Mouse (Mus musculus) cerebellum, adult (tissue): ENCODE measurements around the gene Brap.
A peak's percentile ranks its signal among the peaks of the same experiment; 100 is the strongest.
"Not testable (repeated sequence)": the region's sequence is repeated elsewhere in the genome, so short reads cannot be mapped to it uniquely, and the experiment has no call there.

Source experiments
- ATAC-seq: cut with Nextera tagmentation; 2 replicates; pipeline ENCODE4 v1.9.2; 2017; ENCODE audit warnings: mild to moderate bottlenecking, moderate library complexity, mixed read lengths; ENCODE audit not compliant: insufficient number of reproducible peaks, low FRiP score, low TSS enrichment

Gene Brap

DNA sequence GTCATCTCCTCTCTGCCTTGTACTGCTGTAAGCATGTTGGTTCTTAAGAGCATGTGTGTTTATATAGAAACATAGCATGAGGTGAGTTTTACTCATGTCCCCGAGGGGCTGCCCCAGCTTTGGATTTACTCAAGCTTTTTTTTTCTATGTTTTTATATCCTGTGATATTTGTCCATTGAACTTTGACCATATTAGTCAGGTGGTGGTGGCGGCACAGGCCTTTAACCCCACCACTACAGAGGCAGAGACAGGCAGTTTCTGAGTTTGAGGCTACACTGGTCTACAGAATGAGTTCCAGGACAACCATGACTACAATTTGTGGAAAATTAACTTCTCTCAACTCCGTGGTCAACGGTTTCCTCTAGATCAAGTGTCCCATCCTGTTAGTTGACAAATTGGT lies 6.7 kb downstream of the Brap start:
- no peak for ATAC-seq

DNA sequence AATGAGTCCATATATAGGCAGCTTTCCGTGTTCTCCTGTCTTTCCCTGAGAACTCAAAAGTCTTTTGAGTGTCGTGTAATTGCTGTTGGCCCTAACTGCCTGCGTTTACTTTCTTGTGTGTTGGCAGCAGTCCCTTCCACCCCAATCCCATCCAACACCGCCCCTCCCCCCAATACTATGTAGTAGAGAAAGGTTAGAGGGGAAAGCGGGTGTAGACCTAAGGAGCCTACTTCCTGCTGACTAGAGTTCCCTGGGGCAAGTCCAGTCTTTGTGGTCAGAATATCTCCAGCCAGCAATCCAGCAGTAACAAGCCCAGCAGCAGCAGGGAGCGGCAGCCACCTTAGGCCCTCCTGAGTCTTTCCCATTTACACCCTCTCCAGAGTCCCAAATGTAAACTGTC lies 8.0 kb downstream of the Brap start:
- ATAC-seq = no peak

DNA sequence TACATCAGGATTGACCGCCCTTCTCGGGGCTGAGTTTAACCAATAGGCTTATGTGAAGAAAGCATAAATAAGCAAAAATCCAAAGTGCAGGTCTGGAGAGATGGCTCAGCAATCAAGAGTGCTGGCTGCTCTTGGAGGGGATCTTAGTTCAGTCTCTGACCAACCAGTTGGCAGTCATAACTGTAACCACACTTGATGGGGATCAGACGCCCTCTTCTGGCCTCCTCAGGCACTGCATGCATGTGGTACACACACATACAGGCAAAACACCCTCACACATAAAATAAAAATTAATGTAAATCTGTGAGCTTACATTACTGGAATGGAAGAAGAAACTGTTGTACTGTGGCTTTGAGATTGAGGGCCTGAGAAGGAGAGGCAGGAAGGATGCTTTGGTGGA lies 10.0 kb downstream of the Brap start:
- ATAC-seq = no peak

DNA sequence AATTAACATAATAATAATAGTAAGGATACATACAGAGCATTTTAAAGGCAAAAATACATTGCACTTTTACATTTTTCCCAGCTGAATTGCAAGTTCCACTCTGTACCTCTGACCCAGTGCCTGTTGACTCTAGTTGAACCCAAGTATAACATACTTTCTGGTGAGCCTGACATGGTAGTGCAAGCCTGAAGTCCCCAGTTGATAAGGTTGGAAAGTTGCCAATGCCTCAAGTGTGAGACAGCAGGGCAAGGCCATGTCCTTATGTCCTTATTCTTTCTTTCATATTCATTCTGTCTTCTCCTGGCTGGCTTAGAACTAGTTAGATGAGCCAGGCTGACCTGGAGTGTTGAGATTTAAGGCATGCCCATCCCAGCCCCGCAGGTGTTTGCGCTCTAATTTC lies 21.9 kb downstream of the Brap start:
- ATAC-seq = no peak

DNA sequence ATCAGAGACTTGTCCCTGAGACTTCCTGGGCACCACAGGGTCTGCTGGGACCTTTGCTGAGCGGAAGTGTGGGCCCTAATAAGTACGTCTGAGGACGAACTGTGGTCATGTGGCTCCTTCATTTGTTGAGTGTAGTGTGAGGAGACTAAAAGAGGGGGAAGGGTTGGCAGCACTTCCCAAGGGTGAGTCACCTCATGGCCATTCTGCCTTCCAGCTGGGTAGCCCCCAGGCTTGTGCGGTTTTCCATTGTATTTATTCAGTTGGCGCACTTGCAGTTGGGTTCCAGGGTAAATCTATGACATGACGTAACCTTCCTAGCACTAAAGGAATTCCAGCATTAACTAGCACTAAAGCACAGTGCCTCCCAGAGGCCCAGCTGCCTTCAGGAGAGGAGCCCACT lies 25.1 kb downstream of the Brap start:
- ATAC-seq = no peak

DNA sequence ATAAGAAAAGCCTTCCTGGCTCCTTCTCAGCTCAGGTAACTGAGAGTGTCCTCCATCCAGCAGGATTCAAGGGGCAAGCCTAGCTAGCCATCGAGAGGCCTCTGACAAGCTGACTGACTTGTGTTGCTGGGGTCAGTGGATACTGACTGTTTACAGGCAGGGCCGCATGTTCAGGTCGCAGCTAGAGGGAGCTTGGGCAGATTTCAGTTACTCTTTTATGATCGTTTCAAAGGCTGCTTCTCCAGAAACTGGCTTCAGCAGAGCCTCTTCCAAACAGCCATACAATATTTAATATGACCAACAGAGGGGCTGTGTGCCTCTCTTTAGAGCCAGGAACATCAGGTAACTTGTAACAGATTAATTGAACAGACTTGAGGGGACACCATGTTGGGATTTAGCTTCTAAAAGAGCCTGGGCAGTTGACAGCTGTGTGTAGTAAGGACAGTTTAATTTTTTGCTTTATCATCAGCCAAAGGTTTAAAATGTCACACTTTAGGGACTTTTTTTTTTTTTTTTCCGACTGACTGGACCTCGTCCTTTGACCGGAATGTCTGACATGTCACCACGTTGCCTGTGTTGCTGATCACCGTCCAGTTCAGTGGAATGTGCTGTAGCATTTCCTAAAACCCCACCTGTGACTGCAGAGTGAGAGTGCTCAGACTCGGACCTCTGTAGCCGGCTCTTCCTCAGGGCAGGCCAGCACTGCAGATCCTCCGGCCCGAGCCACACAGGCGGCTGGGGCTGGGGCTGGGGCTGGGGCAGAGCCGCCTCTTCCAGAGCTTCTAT lies 25.9 kb downstream of the Brap start:
- no peak for ATAC-seq

DNA sequence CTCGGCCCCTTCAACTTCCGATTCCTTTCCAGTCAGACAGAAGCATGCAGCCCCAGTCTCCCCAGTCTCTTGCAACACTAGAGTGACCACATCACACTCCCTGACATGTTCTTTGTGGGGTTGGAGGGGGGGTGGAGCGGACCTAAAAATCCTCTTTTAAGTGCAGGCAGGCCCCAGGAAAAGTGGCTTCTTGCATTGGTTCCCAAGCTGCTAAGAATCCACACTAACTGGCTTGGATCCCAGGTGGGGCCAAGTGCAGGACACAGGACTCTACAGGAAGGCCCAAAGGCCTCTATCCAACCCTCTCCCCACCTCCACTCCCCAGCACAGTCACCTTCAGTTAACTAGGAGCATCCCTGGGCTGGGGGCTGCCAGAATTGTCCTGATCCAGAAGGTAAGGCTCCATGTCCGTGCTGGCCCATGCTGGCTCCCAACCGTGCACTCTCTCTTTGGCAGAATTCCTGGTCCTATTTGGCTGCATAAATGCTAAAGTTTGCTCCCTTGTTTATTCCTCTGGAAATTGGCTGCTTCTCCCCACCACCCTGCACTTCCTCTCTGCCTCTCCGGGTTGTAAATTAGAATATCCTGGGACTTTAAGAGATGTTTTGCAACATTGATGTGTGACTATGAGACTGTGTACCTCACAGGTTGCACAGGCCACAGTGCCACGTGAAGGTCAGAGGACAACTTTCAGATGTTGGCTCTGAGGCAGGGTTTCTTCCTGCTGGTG lies 30.3 kb downstream of the Brap start:
- no peak for ATAC-seq

DNA sequence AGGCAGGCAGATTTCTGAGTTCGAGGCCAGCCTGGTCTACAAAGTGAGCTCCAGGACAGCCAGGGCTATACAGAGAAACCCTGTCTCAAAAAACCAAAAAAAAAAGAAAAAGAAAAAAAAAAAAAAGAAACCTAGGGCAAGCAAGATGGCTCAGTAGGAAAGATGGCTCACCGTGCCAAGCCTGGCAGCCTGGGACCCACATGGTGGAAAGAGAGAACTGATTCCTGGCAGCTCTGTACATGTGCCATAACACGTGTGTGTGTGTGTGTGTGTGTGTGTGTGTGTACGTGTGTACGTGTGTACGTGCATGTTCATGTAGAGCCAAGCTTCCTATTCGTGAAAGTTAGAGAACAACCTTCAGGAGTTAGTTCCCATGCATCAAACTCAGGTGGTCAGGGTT lies 31.1 kb downstream of the Brap start:
- not testable (repeated sequence) for ATAC-seq

DNA sequence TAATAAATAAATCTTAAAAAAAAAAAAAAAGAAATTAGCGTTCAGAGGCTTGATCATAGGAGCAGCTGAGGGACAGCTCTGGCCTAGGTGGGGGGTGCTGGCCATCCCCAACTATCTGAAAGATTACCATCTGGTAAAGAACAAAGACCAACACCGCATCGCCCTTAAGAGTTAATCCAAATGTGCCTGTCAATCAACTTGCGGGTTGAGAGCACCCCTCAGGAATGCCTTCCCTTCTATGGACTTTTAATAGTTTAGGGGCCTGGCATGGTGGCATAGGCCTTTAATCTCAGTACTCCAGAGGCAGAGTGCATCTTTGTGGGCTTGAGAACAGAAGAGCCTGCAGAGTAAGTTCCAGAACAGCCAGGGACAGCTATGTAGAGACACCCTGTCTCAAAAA lies 32.5 kb downstream of the Brap start:
- no peak for ATAC-seq

DNA sequence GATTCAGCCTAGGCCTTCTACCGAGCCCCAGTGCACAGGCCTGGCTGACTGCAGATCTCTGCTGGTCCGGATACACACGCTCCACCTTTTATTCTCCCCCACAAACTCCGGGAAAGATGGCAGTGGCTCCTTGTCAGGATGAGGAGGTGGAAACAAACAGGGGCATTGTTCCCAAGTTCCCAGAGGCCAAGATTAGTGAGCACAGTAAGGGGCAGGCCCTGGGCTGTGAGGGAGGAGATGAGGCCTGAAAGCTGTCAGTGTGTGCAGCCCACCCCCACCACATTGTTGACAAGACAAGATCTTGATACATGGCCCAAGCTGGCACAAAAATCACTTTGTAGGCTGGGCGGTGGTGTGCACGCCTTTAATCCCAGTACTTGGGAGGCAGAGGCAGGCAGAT lies 36.4 kb downstream of the Brap start:
- ATAC-seq = no peak

DNA sequence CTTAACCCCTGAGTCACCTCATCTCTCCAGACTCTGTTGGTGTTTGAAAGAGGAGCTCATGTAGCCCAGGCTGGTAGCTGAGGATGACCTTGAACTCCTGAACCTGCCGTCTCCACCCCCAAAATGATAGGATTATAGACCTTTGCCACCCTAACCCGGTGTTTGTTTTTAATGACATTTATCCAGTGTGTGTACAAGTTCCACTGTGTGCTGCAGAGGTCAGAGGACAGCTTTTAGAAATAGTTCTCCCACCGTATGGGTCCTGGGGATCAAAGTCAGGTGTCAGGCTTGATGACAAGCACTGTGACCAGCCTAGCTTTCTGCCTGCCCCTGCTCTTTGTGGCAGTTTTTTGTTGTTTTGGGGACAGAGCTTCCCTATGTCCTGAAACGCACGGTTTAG lies 39.5 kb downstream of the Brap start:
- no peak for ATAC-seq

DNA sequence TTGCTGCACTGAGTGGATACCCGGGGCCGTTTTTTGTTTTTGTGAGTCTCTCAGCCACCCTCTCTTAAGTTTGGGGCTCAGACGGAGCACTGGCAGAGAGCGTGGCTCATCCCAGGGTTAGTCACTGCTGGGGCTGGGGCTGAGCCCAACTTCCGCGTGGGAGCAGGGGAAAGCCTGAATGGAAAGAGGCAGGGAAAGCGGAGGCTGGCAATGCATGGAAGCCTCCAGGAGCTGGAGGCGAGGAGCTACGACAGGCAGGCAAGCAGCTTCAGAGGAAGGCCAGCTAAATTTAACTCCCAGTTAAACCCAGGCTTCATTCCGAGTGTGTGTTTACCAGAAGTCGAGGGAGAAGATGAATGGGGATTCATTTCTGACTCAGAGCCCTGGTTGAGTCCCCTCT lies 40.1 kb downstream of the Brap start:
- no peak for ATAC-seq

DNA sequence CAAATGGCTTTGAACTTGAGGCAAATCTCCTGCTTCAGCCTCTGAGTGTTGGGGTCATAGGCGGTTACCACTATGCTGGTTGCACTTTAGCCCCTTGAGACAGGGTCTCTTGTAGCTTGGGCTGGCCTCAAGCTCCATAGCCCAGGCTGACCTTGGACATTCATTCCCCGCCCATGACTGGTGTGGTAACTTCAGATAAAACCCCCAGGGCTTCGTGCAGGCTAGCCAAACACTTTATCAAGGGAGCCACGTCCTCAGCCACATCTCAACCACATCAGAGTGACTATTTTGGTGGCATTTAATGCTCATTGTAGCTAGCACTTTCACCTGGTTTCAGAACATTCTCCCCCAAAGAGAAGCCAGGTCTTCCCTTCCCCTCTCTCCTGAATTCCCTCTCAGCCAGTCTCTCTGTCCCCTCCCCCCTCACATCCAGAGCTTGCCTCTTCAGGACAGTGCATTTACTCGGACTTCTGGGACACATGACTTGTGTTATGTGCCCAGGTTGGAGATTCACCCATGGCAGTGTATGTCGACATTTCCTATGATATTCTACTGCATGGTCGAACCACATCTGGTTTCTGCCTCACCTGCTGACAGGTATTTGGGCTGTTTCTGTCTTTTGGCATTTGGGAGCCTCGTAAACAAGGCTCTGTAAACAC lies 40.9 kb downstream of the Brap start:
- no peak for ATAC-seq

DNA sequence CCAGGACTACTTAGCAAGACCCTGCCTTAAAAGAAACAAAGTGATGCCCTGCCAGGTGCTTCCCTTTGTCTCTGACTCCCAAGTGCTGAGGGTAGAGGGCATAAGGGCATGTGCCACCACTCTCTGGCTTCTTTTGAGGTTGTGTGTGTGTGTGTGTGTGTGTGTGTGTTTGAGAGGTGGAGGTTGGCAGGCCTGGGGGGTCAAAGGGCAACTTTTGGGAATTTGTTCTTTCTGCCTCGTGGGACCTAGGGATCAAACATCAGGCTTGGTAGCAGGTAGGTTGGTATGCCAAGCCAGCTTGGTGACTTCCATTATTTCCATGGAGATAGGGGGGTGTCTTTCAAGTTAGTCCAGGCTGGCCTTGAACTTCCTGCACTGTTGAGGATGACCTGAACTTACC lies 43.0 kb downstream of the Brap start:
- no peak for ATAC-seq

DNA sequence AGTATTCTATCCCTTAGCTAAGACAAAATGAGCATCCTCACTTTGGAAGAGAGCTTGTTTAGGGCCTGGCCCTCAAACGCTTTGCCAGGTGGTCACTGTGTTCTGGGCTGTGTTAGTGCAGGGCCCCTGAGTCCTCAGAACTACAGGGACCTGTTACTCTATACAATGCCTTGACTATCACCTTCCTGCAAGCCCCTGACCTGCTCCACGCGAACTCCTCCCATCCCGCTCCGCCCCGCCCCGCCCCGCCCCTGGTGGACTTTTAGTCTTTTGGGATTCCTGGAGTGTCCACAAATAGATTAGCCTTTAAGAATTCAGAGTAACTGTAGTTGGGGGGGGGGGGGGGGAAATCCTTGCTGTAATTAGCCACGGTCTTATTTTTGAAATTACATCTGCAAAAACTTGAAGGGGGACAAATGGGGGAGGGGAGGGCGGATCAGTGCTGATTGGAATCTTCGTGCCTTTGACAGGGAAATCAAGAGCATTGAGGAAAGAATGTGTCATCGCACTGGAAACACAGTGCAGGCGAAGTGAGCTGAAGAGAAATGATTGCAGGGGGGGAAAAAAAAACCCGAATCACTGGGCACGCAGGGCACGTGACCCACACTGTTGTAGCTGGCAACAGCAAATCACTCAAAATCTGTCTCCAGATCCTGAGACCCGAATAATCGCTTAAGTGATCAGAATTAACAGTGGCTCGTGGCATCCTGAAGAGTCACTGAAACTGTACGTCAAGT lies 44.3 kb downstream of the Brap start:
- ATAC-seq = no peak

DNA sequence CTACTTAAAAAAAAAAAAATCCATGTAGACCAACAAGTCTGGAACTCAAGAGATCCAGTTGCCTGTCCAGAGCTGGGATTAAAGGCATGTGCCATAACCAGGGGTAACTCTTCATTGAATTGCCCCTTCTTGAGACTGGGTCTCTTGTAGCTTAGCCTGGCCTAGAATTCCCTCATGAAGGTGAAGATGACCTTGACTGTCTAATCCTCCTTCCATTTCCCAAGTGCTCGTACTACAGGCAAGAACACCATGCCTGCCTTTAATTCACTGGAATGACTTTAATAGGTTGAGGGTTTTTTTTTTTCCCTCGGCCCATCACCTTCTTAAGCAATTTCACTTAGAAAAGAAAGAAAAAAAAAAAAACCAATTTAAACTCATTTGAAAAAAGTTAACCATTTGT lies 50.0 kb downstream of the Brap start:
- no peak for ATAC-seq

DNA sequence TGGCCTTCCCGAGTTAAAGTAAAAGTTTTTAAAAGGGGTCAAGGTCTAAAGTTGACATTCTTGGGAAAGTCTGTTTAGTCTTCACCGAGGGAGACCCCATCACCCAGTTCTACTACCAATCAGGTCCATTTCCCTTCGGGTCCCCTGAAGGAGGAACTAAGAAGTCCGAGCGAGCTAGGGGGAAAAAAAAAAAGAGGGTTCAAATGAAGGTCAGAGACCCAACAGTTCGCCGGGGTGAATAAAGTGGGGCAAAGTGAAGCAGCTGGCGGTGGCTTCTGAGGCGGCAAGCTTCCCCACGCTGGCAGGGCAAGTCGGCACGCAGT lies 50.4 kb downstream of the Brap start:
- no peak for ATAC-seq

DNA sequence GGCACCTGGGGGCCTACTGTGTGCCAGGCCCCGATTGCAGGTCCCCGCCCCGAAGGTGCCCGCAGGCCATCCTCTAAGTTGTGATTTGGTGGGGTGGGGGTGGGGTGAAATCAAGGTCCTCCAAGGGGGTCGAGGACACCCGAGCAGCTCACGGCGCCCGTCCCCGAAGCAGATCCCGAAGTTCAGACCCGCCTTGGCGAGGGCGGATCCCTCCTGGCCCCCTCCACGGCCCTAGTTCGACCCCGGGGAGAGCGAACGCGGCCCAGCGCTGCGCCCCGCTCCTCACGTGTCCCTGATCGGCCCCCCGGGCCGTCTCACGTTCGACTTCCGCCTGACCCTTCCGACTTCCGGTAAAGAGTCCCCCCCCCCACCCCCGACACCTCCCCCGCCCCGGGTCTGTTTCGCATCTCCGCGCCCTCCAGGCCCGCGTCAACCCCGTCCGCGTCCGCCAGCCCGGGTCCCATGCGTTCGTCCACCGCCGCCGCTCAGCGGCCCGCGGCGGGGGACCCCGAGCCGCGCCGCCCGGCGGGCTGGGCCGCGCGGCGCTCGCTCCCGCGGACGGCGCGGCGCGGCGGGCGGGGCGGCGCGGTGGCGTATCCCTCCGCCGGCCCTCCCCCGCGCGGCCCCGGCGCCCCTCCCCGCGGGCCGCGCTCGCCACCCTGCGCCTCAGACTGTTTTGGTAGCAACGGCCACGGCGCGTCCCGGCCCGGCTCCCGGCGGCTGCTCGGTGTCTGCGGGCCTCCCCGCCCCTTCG lies 51.0 kb downstream of the Brap start, which contains the start of gene Atxn2:
Atxn2 (plus strand) TSS at position 164 of the 754 bp plus-strand sequence.
- ATAC-seq = peak; percentile 71; the same call in 1 of the 2 replicates

DNA sequence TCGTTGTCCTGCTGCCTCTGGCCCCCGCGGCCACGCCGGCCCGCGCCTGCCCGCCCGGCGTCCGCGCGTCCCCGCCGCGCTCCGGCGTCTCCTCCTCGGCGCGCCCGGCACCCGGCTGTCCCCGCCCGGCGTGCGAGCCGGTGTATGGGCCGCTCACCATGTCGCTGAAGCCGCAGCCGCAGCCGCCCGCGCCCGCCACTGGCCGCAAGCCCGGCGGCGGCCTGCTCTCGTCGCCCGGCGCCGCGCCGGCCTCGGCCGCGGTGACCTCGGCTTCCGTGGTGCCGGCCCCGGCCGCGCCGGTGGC lies 51.5 kb downstream of the Brap start:
- no peak for ATAC-seq

DNA sequence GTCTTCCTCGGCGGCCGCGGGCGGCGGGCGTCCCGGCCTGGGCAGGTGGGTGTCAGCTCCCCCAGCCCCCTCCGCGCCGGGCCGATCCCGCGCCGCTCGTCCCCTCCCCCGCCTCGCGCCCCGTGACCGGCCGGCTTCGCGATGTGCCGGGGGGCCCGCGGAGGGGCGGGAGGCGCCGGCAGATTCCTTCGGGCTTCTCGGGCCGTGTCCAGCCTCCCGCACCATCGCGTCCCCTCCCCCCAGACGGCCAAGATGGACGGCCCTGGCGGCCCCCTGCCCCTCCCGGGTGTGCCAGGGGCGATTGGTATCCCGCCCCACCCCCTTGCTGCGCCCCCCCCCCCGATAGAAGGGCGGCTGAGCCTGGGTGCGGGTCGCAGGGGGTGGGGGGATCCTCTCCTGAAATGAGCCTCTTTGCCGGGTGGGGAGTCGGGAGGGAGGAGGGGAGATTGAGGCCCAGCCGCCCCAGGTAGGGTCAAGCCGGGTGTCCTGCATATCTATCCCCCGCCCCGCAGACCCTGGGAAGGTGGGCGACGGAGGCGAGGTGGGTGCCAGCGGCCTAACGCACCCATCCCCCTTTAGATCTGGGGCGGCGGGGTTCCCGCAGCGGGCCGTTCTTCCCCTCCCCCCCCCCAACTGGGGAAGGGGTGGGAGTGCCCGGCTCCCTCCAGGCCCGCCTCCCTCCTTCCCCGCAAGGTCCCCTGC lies 52.0 kb downstream of the Brap start:
- ATAC-seq = 0 out of 2 replicates have a peak, but pooled peaks have one; percentile 31
